ENCODE assay signal across 8 mouse cellular contexts in the genomic region with DNA sequence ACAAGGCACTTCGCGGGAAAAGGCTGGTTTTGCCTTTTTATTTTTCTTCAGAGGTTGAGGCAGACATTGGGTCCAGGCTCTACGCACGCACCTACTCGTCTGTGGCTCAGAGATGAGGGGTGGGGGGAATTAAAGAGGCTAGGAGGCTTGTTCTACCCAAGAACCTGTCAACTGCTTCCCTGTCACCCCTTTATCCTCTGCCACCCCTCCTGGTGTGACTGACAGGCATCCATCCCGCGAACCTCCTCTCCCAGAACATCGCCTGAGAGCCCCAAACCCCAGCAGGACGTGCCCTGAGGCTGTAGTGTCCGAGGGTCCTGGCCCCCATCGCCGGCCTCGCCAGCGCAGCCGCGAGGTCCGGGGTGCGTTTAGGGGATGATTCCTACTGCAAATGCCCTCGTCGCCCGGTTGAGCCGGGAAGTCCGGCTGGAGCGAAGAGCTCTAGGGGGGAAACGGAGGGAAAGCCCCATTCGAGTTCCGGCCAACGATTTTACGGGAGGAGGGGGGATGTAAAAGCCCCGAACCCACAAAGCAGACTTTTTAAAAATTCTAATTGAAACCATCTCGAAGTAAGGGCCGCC. TPM values are rescaled to one million over a fixed set of nuclear protein-coding genes. Genes with fewer than 3 reads are reported as not detected.
DNase-seq lines count a peak whose midpoint lies in the region; ATAC-seq and TF ChIP-seq lines count a peak whose summit lies in the region.

No protein-coding gene starts in this region.

- no peaks in the 10 kb centered on the region for H3K27me3 ChIP-seq in embryonic facial prominence, embryonic 11.5 days (ENCODE audit: control insufficient read depth, insufficient read depth, low read length)
- no peaks in the 10 kb centered on the region for H3K27me3 ChIP-seq in heart, adult 2 months (ENCODE audit: control insufficient read depth, insufficient read depth, low read length)
- no peaks in the 10 kb centered on the region for H3K27me3 ChIP-seq in lung, embryonic 16.5 days (ENCODE audit: control insufficient read depth, insufficient read depth, low read depth, low read length)

- peak overlapping the region; percentile 99 for H3K4me2 ChIP-seq in embryonic facial prominence, embryonic 11.5 days (ENCODE audit: low read depth, low read length)
- H3K4me2 ChIP-seq in lung, embryonic 16.5 days (ENCODE audit: low read depth, low read length) = peak overlapping the region; percentile 100

- intact Hi-C loops in heart, adult 2 months (cut with DNase I) = loop anchor here (1.0 to 5.0 kb wide), 4 partner anchors 148 to 325 kb away; a partner anchor contains a TSS

- TF ChIP-seq POLR2A in heart, adult 2 months (IDR thresholded peaks at IDR 0.05; ENCODE audit: insufficient read depth, low read depth, low read length) = no peak

- H3K36me3 ChIP-seq in embryonic facial prominence, embryonic 11.5 days (replicated peaks; ENCODE audit: control insufficient read depth, insufficient read depth, low read depth, low read length) = no peaks in the 10 kb centered on the region
- H3K36me3 ChIP-seq in heart, adult 2 months (ENCODE audit: control insufficient read depth, insufficient read depth, low read length) = no peaks in the 10 kb centered on the region
- no peaks in the 10 kb centered on the region for H3K36me3 ChIP-seq in lung, embryonic 16.5 days (ENCODE audit: control insufficient read depth, insufficient read depth, low read length)

- under 1% methylated on average over 32 of the region's 32 CpGs for WGBS in embryonic facial prominence, embryonic 11.5 days
- under 1% methylated on average over 32 of the region's 32 CpGs for WGBS in heart, adult 2 months
- WGBS in lung, embryonic 16.5 days = under 1% methylated on average over 32 of the region's 32 CpGs

- H3K4me1 ChIP-seq in embryonic facial prominence, embryonic 11.5 days (ENCODE audit: control insufficient read depth, insufficient read depth, low read length) = peaks cover 9% of the 10 kb centered on the region
- H3K4me1 ChIP-seq in heart, adult 2 months (ENCODE audit: control insufficient read depth, insufficient read depth, low read length) = peaks cover 3% of the 10 kb centered on the region; the same call in 1 of the 2 replicates
- peaks cover 42% of the 10 kb centered on the region for H3K4me1 ChIP-seq in lung, embryonic 16.5 days (replicated peaks; ENCODE audit: control insufficient read depth, insufficient read depth, low read length)

- no peak; the same call in 1 of the 2 replicates for TF ChIP-seq EP300 in heart, adult 2 months (IDR thresholded peaks at IDR 0.05; ENCODE audit: insufficient read depth, low read depth, low read length)

- no peaks in the 10 kb centered on the region for H3K79me2 ChIP-seq in heart, adult 2 months (replicated peaks; ENCODE audit: control insufficient read depth, insufficient read depth, low read length)

- peak overlapping the region; percentile 86 for H3K9ac ChIP-seq in embryonic facial prominence, embryonic 11.5 days (replicated peaks; ENCODE audit: low read length)
- peak overlapping the region; percentile 86 for H3K9ac ChIP-seq in heart, adult 2 months (ENCODE audit: low read depth, low read length)
- H3K9ac ChIP-seq in lung, embryonic 16.5 days (ENCODE audit: low read length) = peak overlapping the region; percentile 81

- H3K4me3 ChIP-seq in embryonic facial prominence, embryonic 11.5 days (ENCODE audit: low read depth, low read length) = peak overlapping the region; percentile 48
- H3K4me3 ChIP-seq in heart, adult 2 months = peak overlapping the region; percentile 64
- peak overlapping the region; percentile 67 for H3K4me3 ChIP-seq in lung, embryonic 16.5 days (ENCODE audit: low read length)

- no peak for TF ChIP-seq CTCF in heart, adult 2 months (IDR thresholded peaks at IDR 0.05)

- peak; percentile 64 to 91 for DNase-seq in adrenal gland, adult (ENCODE audit: inconsistent age in 2 of 2, low spot score in 1 of 2)
- no peak for DNase-seq in adrenal gland, postnatal 4 days (ENCODE audit: low spot score in 2 of 2)
- DNase-seq in MN1 (ENCODE audit: low spot score) = peak; percentile 22
- no peak for DNase-seq in embryonic facial prominence, embryonic 11.5 days (ENCODE audit: low spot score)
- peak; percentile 65 to 80 for DNase-seq in heart, adult 2 months
- peak; percentile 33 to 39 for DNase-seq in kidney, adult 8-10 months
- DNase-seq in spleen, postnatal 10 days (ENCODE audit: low spot score in 2 of 2) = peak; percentile 58 to 71

- no peaks in the 10 kb centered on the region for H3K9me3 ChIP-seq in embryonic facial prominence, embryonic 11.5 days (replicated peaks; ENCODE audit: control insufficient read depth, low read length)
- no peaks in the 10 kb centered on the region for H3K9me3 ChIP-seq in lung, embryonic 16.5 days (ENCODE audit: control insufficient read depth, low read length)

- H3K27ac ChIP-seq in embryonic facial prominence, embryonic 11.5 days (replicated peaks; ENCODE audit: low read depth, low read length) = peak overlapping the region; percentile 99
- peak overlapping the region; percentile 94 for H3K27ac ChIP-seq in heart, adult 2 months
- peak overlapping the region; percentile 100 for H3K27ac ChIP-seq in lung, embryonic 16.5 days (ENCODE audit: low read length)

- no peak; the same call in none of the 2 replicates for ATAC-seq in embryonic facial prominence, embryonic 11.5 days (replicated peaks; ENCODE audit: insufficient number of reproducible peaks, low FRiP score, low TSS enrichment, low read depth)
- ATAC-seq in lung, embryonic 16.5 days (ENCODE audit: low read depth) = peak; percentile 32; the same call in 1 of the 2 replicates

RNA-seq across cellular contexts. Expression of a gene that starts 34.5 kb away (rescaled TPM):
- 1 to 10 TPM; 6.1 to 7.4 TPM for total RNA-seq in adrenal gland, postnatal 4 days (2021)
- 1.1 and 1.2 TPM in 2 replicates for polyA plus RNA-seq in embryonic facial prominence, embryonic 11.5 days (2014; fragmentation: Nextera tagmentation; extraction: Ambion mirVana)
- 10 to 100 TPM; 27.5 to 48.6 TPM for total RNA-seq in heart, adult 2 months (2021)
- 16.4 and 25.2 TPM in 2 replicates for polyA plus RNA-seq in heart, adult 2 months (2012; rRNA removed)
- 2.1 and 2.4 TPM in 2 replicates for polyA plus RNA-seq in lung, embryonic 16.5 days (2015; fragmentation: Nextera tagmentation; extraction: Ambion mirVana)

Comparison
In these comparisons a context has a peak if more than half of its experiments do, and no peak if none do; other contexts are left out.
1. DNase-seq: peak in adrenal gland, adult (2 of 2), MN1 (single experiment), heart, adult 2 months (2 of 2), kidney, adult 8-10 months (2 of 2) and spleen, postnatal 10 days (2 of 2); none in adrenal gland, postnatal 4 days (0 of 2) and embryonic facial prominence, embryonic 11.5 days (single experiment).
2. Peak in every context shown above with its lines, with median percentiles within 50 percentile points of each other: H3K27ac ChIP-seq, H3K4me3 ChIP-seq and H3K9ac ChIP-seq.